Mouse (Mus musculus) neural tube, embryonic 11.5 days (tissue): ENCODE data around the gene Ubxn10. TPM values are rescaled to one million over a fixed set of nuclear protein-coding genes. Genes with fewer than 3 reads are reported as not detected.
A peak's percentile ranks its signal among the peaks of the same experiment; 100 is the strongest.

Source experiments
- ATAC-seq: fragments of 200-750 bp; cut with Nextera tagmentation; 2 replicates; pipeline ENCODE4 v1.8.0; 2017; ENCODE audit warnings: moderate number of reproducible peaks, mild to moderate bottlenecking, moderate TSS enrichment, moderate library complexity; ENCODE audit not compliant: insufficient read depth, low FRiP score, low TSS enrichment
- DNase-seq: peaks from one replicate; pipeline ENCODE4 v3.0.0-alpha.2; 2015; ENCODE audit warnings: low spot score
- H3K27ac ChIP-seq: fragments of 300-500 bp; sonication (generic); 2 replicates; pipeline ENCODE4 v1.5.1; 2014; ENCODE audit warnings: low read depth, mild to moderate bottlenecking, low read length
- H3K27me3 ChIP-seq: fragments of 300-500 bp; sonication (generic); 2 replicates; pipeline ENCODE4 v1.6.1; 2014; ENCODE audit warnings: mild to moderate bottlenecking, low read length, mixed read lengths; ENCODE audit not compliant: control insufficient read depth, insufficient read depth
- H3K36me3 ChIP-seq: fragments of 300-500 bp; sonication (generic); 2 replicates; pipeline ENCODE4 v1.6.1; 2014; ENCODE audit warnings: mild to moderate bottlenecking, low read length, moderate library complexity, mixed read lengths; ENCODE audit not compliant: control insufficient read depth, insufficient read depth
- H3K4me1 ChIP-seq: fragments of 300-500 bp; sonication (generic); 2 replicates; pipeline ENCODE4 v1.6.1; 2014; ENCODE audit warnings: low read length, mixed read lengths; ENCODE audit not compliant: control insufficient read depth, insufficient read depth
- H3K4me2 ChIP-seq: fragments of 300-500 bp; sonication (generic); 2 replicates; pipeline ENCODE4 v1.6.1; 2014; ENCODE audit warnings: low read depth, mild to moderate bottlenecking, moderate library complexity
- H3K4me3 ChIP-seq: fragments of 300-500 bp; sonication (generic); 2 replicates; pipeline ENCODE4 v1.5.1; 2014; ENCODE audit warnings: low read depth, low read length
- H3K9ac ChIP-seq: fragments of 300-500 bp; sonication (generic); 2 replicates; pipeline ENCODE4 v1.6.1; 2014; ENCODE audit warnings: mild to moderate bottlenecking, low read length
- H3K9me3 ChIP-seq: fragments of 300-500 bp; sonication (generic); 2 replicates; pipeline ENCODE4 v1.6.1; 2016; ENCODE audit warnings: low read length; ENCODE audit not compliant: control insufficient read depth
- WGBS: fragments of 180-500 bp; shearing (Covaris S2); extraction: QIAGEN DNeasy Blood & Tissue Kit; methylation state at CpG from one replicate; pipeline ENCODE4 v1.1.7; 2014; 5-methylcytosine and 5-hydroxymethylcytosine counted together
- polyA plus RNA-seq: library from polyadenylated mRNA; unstranded; fragments of >200 nt; fragmentation: Nextera tagmentation; extraction: Ambion mirVana; gene quantifications from 2 replicates; pipeline ENCODE4 v1.2.1, GENCODE M21; 2014

Gene Ubxn10
- polyA plus RNA-seq, 1 experiment from 2014 or later, result 1.0 TPM

DNA sequence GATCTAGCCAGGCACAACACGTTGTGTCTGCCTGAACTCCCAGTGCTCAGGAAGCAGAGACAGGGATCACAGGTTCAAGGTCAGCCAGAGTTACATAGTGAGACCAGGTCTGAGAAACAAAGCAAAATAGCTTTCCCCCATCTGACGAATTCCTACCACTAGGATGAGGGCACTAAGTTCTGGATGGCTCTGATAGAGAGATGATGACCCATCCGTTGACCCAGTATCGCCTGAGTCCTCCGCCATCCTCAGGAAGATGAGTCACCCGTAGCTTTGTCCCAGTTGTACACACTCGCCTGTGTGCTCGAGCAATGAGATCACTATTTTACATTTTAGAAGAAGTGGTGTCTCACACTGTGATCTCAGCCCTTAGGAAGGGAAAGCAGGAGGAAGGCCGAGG is 25.3 kb upstream of the Ubxn10 start:
- WGBS, result 79% methylated on average over 9 of the region's 9 CpGs
- no peaks in the 10 kb centered on the region for H3K9me3 ChIP-seq
- no peaks in the 10 kb centered on the region for H3K36me3 ChIP-seq
- DNase-seq (no peak), ATAC-seq (no peak)
- H3K9ac ChIP-seq, result no peak overlapping the region
- no peak overlapping the region for H3K27ac ChIP-seq
- H3K4me1 ChIP-seq, result no peaks in the 10 kb centered on the region
- no peak overlapping the region for H3K4me3 ChIP-seq
- no peak overlapping the region for H3K4me2 ChIP-seq
- no peaks in the 10 kb centered on the region for H3K27me3 ChIP-seq

DNA sequence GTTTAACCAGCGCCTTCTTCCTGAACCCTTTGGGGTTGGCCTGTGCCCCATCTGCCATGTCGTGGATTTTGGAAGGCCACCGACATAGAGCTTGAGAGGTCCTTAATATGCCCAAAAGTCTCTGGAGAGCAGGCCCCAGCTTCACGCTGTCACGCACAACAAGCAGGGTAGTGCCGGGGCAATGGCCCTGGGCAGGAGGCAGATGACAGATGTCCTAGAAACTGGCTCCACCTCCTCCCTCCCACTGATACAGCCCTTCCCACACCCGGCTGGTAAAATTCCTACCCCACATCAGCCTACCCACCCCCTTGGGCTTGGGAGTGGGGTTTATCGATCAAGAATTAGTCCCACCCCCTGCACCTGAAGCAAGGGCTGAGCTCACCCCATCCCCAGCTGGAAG is 20.4 kb upstream of the Ubxn10 start, which contains the start of gene Pla2g2f:
TSS of gene Pla2g2f (minus strand) at position 211 of the 400 bp plus-strand sequence.
- Histone ChIP-seq H3K4me2 (no peak within 1 kb of the TSS), H3K27ac (no peak within 1 kb of the TSS), H3K9me3 (no peaks in the 10 kb centered on the region), H3K9ac (no peak within 1 kb of the TSS), H3K4me1 (no peaks in the 10 kb centered on the region), H3K4me3 (no peak within 1 kb of the TSS), H3K27me3 (no peaks in the 10 kb centered on the region), H3K36me3 (no peaks in the 10 kb centered on the region)
- no peak for ATAC-seq
- no peak for DNase-seq
- 61% methylated on average over 8 of the region's 8 CpGs for WGBS

DNA sequence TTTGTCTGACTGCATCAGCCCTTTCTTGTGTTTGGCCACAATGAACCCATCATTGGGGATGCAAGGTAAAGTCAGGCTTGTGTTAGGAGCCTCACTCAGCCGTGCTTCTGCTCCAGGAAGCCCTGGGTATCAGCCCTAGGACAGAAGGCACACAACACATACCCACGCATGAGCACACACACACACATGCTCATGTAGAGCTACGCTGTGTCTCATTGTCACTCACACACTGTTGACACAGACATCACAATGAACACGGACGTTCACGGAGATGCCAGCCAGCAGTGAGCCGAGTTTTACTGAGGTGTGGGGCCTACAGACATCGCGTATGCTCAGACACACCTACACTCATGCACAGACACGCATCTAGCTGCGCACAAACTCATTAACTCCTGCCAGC is 19.0 kb upstream of the Ubxn10 start:
- no peak overlapping the region for H3K27ac ChIP-seq

DNA sequence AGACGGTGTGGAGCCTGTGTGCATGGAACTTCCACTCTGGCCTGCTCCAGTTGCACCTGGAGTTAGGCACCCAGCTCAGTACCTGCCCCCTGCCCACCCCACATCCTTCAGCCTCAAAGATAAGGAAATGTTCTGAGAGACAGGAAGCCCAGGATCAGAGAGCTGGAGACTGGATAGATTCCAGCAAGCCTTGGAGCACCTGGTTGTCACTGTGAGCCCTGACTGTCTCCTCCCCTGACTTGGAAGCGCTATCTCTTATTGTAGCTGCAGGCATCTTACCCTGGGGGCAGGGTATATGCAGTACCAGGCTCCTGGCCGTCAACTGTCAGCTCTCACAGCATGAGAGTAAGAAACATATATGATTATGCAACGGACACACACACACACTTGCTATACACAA is 18.5 kb upstream of the Ubxn10 start:
- Histone ChIP-seq H3K27ac (no peak overlapping the region), H3K4me1 (no peaks in the 10 kb centered on the region), H3K36me3 (no peaks in the 10 kb centered on the region), H3K27me3 (no peaks in the 10 kb centered on the region), H3K4me2 (no peak overlapping the region), H3K4me3 (no peak overlapping the region), H3K9ac (no peak overlapping the region), H3K9me3 (no peaks in the 10 kb centered on the region)
- ATAC-seq, result no peak
- no peak for DNase-seq
- WGBS, result 76% methylated on average over 4 of the region's 4 CpGs

More for the DNA sequence above, 19.0 kb upstream of the Ubxn10 start:
- H3K9ac ChIP-seq, result no peak overlapping the region
- no peak for ATAC-seq
- 83% methylated on average over 11 of the region's 11 CpGs for WGBS
- H3K9me3 ChIP-seq, result no peaks in the 10 kb centered on the region
- no peak overlapping the region for H3K4me2 ChIP-seq
- H3K4me3 ChIP-seq, result no peak overlapping the region
- H3K4me1 ChIP-seq, result no peaks in the 10 kb centered on the region
- no peak for DNase-seq
- H3K36me3 ChIP-seq, result no peaks in the 10 kb centered on the region
- no peaks in the 10 kb centered on the region for H3K27me3 ChIP-seq

DNA sequence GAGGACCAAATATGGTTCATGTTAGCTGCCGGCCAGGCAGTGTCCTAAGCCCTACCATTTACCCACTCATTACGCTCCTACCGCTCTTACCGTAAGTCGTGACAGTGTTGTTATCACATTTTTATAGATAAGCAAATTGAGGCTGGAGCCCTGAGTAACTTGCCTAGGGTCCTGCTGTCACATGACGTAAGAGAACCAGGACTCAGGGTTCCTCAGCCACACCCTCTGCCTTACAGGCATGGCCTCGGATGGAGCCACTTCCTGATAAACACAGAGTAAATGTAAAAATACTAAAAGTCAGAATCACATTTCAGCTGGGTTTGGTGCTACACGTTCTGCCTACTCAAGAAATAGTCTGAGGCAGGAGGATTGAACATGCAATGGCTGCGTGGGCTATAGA is 17.5 kb upstream of the Ubxn10 start:
- no peaks in the 10 kb centered on the region for H3K36me3 ChIP-seq
- WGBS, result 84% methylated on average over 9 of the region's 9 CpGs
- ATAC-seq, result no peak
- H3K9me3 ChIP-seq, result no peaks in the 10 kb centered on the region
- H3K4me3 ChIP-seq, result no peak overlapping the region
- H3K27ac ChIP-seq, result no peak overlapping the region
- no peaks in the 10 kb centered on the region for H3K27me3 ChIP-seq
- no peak overlapping the region for H3K9ac ChIP-seq
- H3K4me1 ChIP-seq, result no peaks in the 10 kb centered on the region
- no peak overlapping the region for H3K4me2 ChIP-seq
- no peak for DNase-seq

DNA sequence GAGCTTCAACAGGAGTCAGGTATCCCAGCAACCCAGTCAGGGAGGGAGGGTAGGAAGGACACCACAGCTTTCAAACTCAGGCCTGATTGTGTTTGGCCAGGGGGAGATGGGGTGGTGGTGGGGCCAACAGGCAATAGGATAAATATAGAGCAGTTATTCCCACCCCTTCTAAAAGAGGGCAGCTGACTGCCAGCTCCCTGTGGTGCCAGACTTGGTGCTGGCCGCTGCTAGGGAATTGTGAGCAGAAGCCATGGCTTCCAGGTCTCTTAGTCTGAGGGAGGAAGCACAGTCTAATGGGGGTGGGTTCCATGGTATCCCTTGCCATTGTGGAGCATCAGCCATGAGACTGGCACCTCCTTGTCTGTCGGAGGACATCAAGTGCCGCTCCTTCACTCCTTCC is 16.6 kb upstream of the Ubxn10 start:
- H3K36me3 ChIP-seq, result no peaks in the 10 kb centered on the region
- no peak overlapping the region for H3K4me2 ChIP-seq
- DNase-seq (no peak), ATAC-seq (no peak)
- H3K27me3 ChIP-seq, result no peaks in the 10 kb centered on the region
- no peak overlapping the region for H3K9ac ChIP-seq
- H3K4me1 ChIP-seq, result no peaks in the 10 kb centered on the region
- no peak overlapping the region for H3K4me3 ChIP-seq
- no peaks in the 10 kb centered on the region for H3K9me3 ChIP-seq
- no peak overlapping the region for H3K27ac ChIP-seq
- WGBS, result 79% methylated on average over 3 of the region's 3 CpGs

DNA sequence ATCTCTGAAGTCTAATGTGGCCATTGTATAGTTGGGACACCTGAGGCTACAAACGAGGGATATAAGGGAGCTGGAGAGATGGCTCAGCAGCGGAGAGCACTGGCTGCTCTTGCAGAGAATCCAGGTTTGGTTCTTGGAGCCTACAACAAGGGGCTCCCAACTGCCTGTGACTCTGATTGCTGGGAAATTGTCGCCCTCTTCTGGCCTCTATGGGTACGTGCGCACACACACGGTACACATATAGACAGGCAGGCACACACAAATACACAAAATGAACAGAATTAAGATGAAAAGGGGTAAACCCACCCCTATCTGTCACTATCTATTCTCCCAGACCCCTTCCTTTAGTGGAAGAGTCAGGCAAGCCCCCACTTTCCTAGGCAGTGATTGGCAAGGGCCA is 15.6 kb upstream of the Ubxn10 start:
- H3K27ac ChIP-seq, result no peak overlapping the region
- no peak for ATAC-seq
- no peaks in the 10 kb centered on the region for H3K4me1 ChIP-seq
- no peak for DNase-seq
- H3K9ac ChIP-seq, result no peak overlapping the region
- no peak overlapping the region for H3K4me3 ChIP-seq
- 90% methylated on average over 6 of the region's 6 CpGs for WGBS
- no peaks in the 10 kb centered on the region for H3K27me3 ChIP-seq
- no peaks in the 10 kb centered on the region for H3K36me3 ChIP-seq
- H3K4me2 ChIP-seq, result no peak overlapping the region
- H3K9me3 ChIP-seq, result no peaks in the 10 kb centered on the region

DNA sequence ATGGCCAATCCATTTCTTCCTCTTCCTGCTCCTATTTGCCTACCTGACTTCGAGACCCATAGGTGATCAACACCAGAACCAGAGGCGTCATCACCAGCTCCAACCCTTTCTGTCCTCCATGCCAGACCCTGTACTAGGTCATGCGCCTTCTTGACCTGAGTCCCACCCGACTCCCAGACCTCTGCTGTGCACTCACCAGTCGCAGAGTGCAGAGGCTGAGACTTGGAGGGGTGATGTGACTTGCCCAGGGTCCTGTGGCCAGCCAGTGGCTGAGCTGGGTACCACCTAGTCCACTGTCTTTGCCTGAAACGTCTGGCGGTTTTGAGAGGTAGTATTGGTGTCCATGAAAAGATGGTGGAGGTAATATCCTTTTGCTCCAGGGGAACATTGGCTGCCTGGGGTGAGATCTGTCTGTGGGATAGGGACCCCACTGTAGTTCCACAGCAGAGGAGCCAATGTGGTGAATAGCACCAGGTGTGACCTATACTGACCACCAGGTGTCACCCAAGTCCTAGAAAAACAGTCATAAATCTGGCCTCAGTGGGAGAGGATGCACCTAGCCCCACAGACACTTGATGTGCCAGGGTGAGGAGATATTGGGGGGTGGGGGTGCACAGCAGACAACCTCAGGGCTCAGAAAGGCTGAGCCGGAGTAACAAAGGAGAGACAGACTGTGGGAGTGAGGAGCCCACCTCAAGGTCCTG is 11.6 kb upstream of the Ubxn10 start:
- no peaks in the 10 kb centered on the region for H3K4me1 ChIP-seq
- no peak overlapping the region for H3K4me3 ChIP-seq
- no peaks in the 10 kb centered on the region for H3K9me3 ChIP-seq
- H3K27me3 ChIP-seq, result no peaks in the 10 kb centered on the region
- no peak overlapping the region for H3K27ac ChIP-seq
- DNase-seq (peak; percentile 50), ATAC-seq (no peak)
- H3K4me2 ChIP-seq, result no peak overlapping the region
- WGBS, result 61% methylated on average over 8 of the region's 8 CpGs
- H3K36me3 ChIP-seq, result no peaks in the 10 kb centered on the region
- no peak overlapping the region for H3K9ac ChIP-seq

DNA sequence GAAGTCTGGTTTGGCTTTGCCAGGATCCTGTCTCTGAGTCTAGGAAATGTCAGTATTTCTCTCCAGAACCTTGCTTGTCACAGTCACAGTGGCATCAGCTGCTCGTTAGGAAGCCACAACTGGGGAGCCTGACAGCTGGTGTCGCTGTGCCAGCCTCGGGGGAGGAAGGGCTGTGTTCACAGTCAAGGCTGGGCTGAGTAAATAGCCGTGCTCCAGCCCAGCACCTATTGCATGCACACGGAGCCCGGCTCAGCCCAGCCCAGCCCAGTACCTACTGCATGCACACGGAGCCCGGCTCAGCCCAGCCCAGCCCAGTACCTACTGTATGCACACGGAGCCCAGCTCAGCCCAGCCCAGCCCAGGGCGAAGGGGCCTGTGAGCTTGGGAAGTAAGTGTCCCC is 10.9 kb upstream of the Ubxn10 start:
- no peak overlapping the region for H3K9ac ChIP-seq
- H3K4me2 ChIP-seq, result no peak overlapping the region
- no peaks in the 10 kb centered on the region for H3K4me1 ChIP-seq
- H3K27ac ChIP-seq, result no peak overlapping the region
- H3K27me3 ChIP-seq, result no peaks in the 10 kb centered on the region
- DNase-seq (no peak), ATAC-seq (no peak)
- WGBS, result 67% methylated on average over 10 of the region's 10 CpGs
- H3K36me3 ChIP-seq, result no peaks in the 10 kb centered on the region
- H3K9me3 ChIP-seq, result no peaks in the 10 kb centered on the region
- H3K4me3 ChIP-seq, result no peak overlapping the region
